Mouse (Mus musculus): ENCODE data around the gene Pth.

Pth gene

GRCm38 (mm10) chr7:113388470-113388869, at the start of gene Pth:
Gene Pth (minus strand): TSS chr7:113388570.
- TF ChIP-seq GATA4 (IDR thresholded peaks at IDR 0.05; ENCODE audit: insufficient replicate concordance, low read length), result no peak

GRCm38 (mm10) chr7:113436312-113436711, 47.9 kb upstream of the Pth start:
- no peak for TF ChIP-seq GATA4 (IDR thresholded peaks at IDR 0.05; ENCODE audit: insufficient replicate concordance, low read length)

GRCm38 (mm10) chr7:113434286-113434685, 45.9 kb upstream of the Pth start:
- TF ChIP-seq GATA4 (IDR thresholded peaks at IDR 0.05; ENCODE audit: insufficient replicate concordance, low read length), result no peak

GRCm38 (mm10) chr7:113433451-113433850, 45.1 kb upstream of the Pth start:
- TF ChIP-seq GATA4 (IDR thresholded peaks at IDR 0.05; ENCODE audit: insufficient replicate concordance, low read length), result no peak

GRCm38 (mm10) chr7:113432891-113433290, 44.5 kb upstream of the Pth start:
- no peak for TF ChIP-seq GATA4 (IDR thresholded peaks at IDR 0.05; ENCODE audit: insufficient replicate concordance, low read length)

- TF ChIP-seq GATA4 (IDR thresholded peaks at IDR 0.05; ENCODE audit: insufficient replicate concordance, low read length), result no peak
These were observed 32.4 kb upstream of the Pth start for GRCm38 (mm10) chr7:113420771-113421170.

GRCm38 (mm10) chr7:113419070-113419782, 30.9 kb upstream of the Pth start:
- no peak for TF ChIP-seq GATA4 (IDR thresholded peaks at IDR 0.05; ENCODE audit: insufficient replicate concordance, low read length)

- no peak for TF ChIP-seq GATA4 (IDR thresholded peaks at IDR 0.05; ENCODE audit: insufficient replicate concordance, low read length)
These were observed 28.2 kb upstream of the Pth start for GRCm38 (mm10) chr7:113416536-113416935.

- TF ChIP-seq GATA4 (IDR thresholded peaks at IDR 0.05; ENCODE audit: insufficient replicate concordance, low read length), result no peak
These were observed 26.9 kb upstream of the Pth start for GRCm38 (mm10) chr7:113415256-113415655.

GRCm38 (mm10) chr7:113408712-113409111, 20.3 kb upstream of the Pth start:
- TF ChIP-seq GATA4 (IDR thresholded peaks at IDR 0.05; ENCODE audit: insufficient replicate concordance, low read length), result no peak

- no peak for TF ChIP-seq GATA4 (IDR thresholded peaks at IDR 0.05; ENCODE audit: insufficient replicate concordance, low read length)
These were observed 9.7 kb upstream of the Pth start for GRCm38 (mm10) chr7:113398083-113398482.

GRCm38 (mm10) chr7:113396661-113397060, 8.3 kb upstream of the Pth start:
- no peak for TF ChIP-seq GATA4 (IDR thresholded peaks at IDR 0.05; ENCODE audit: insufficient replicate concordance, low read length)

GRCm38 (mm10) chr7:113391619-113392018, 3.2 kb upstream of the Pth start:
- no peak for TF ChIP-seq GATA4 (IDR thresholded peaks at IDR 0.05; ENCODE audit: insufficient replicate concordance, low read length)

GRCm38 (mm10) chr7:113377875-113378658, 10.3 kb downstream of the Pth start:
- TF ChIP-seq GATA4 (IDR thresholded peaks at IDR 0.05; ENCODE audit: insufficient replicate concordance, low read length), result no peak

GRCm38 (mm10) chr7:113372682-113373081, 15.7 kb downstream of the Pth start:
- TF ChIP-seq GATA4 (IDR thresholded peaks at IDR 0.05; ENCODE audit: insufficient replicate concordance, low read length), result no peak

- no peak for TF ChIP-seq GATA4 (IDR thresholded peaks at IDR 0.05; ENCODE audit: insufficient replicate concordance, low read length)
These were observed 18.6 kb downstream of the Pth start for GRCm38 (mm10) chr7:113369620-113370340.

Data from liver, adult (tissue).